Mouse (Mus musculus): Measurements from ENCODE around the gene Pla2g4f.

Pla2g4f gene

GRCm38 (mm10) chr2:120279961-120280360, 34.0 kb downstream of the Pla2g4f start:
- DNase-seq (ENCODE audit: low spot score in 2 of 2): peak; percentile 35 to 57

- no peak for DNase-seq (ENCODE audit: low spot score in 2 of 2)
These were observed 37.0 kb downstream of the Pla2g4f start for GRCm38 (mm10) chr2:120276951-120277350.

GRCm38 (mm10) chr2:120268635-120269034, 45.3 kb downstream of the Pla2g4f start:
- no peak for DNase-seq (ENCODE audit: low spot score in 2 of 2)

- no peak for DNase-seq (ENCODE audit: low spot score in 2 of 2)
These were observed 48.4 kb downstream of the Pla2g4f start for GRCm38 (mm10) chr2:120265523-120265922.

- no peak for DNase-seq (ENCODE audit: low spot score in 2 of 2)
These were observed 49.1 kb downstream of the Pla2g4f start for GRCm38 (mm10) chr2:120264858-120265257.

- no peak for DNase-seq (ENCODE audit: low spot score in 2 of 2)
These were observed 51.1 kb downstream of the Pla2g4f start for GRCm38 (mm10) chr2:120262876-120263275.

GRCm38 (mm10) chr2:120261346-120261745, 52.6 kb downstream of the Pla2g4f start:
- no peak for DNase-seq (ENCODE audit: low spot score in 2 of 2)

GRCm38 (mm10) chr2:120256259-120256658, 57.7 kb downstream of the Pla2g4f start:
- no peak for DNase-seq (ENCODE audit: low spot score in 2 of 2)

GRCm38 (mm10) chr2:120252644-120253043, 61.3 kb downstream of the Pla2g4f start:
- no peak for DNase-seq (ENCODE audit: low spot score in 2 of 2)

Measured in frontal cortex, postnatal 14 days (tissue).